Mouse (Mus musculus) CH12.LX (cell line): ENCODE measurements around the gene Taf4. TPM values are rescaled to one million over a fixed set of nuclear protein-coding genes. Genes with fewer than 3 reads are reported as not detected.

ENCODE experiments used
- DNase-seq: peaks from one replicate; pipeline ENCODE4 v3.0.0-alpha.2; 2013; ENCODE audit errors: extremely low read depth
- H3K27ac ChIP-seq: 2 replicates; pipeline ENCODE4 v1.5.1; 2012; ENCODE audit warnings: low read depth, mild to moderate bottlenecking, control low read depth, moderate library complexity; ENCODE audit not compliant: insufficient read depth
- H3K27me3 ChIP-seq: replicated peaks from 2 replicates; pipeline ENCODE3; 2012; ENCODE audit warnings: inconsistent platforms
- H3K36me3 ChIP-seq, 2 experiments: replicated peaks in 1 of 2; 2 replicates each; pipeline versions ENCODE3 to v1.6.1; 2012; ENCODE audit warnings: inconsistent platforms in 1 of 2, low read length in 1 of 2, mild to moderate bottlenecking in 1 of 2, mixed read lengths in 1 of 2, moderate library complexity in 1 of 2; ENCODE audit not compliant: control insufficient read depth in 1 of 2, insufficient read depth in 1 of 2
- H3K4me1 ChIP-seq, 2 experiments: 2 replicates each; pipeline ENCODE4 v1.6.1; 2012; ENCODE audit warnings: inconsistent platforms in 1 of 2, moderate library complexity in 1 of 2; ENCODE audit not compliant: insufficient read depth in 2 of 2, control insufficient read depth in 1 of 2
- H3K4me2 ChIP-seq: 2 replicates; pipeline ENCODE4 v1.6.1; 2012; ENCODE audit warnings: low read depth, mild to moderate bottlenecking, control low read depth; ENCODE audit not compliant: poor library complexity, insufficient read depth, severe bottlenecking
- H3K4me3 ChIP-seq, 3 experiments: fragments of 150-350 bp in 1 of 3; sonication (generic) in 1 of 3; replicated peaks in 1 of 3; 2 replicates each; pipeline versions ENCODE3 to v1.5.1; 2011 to 2012; ENCODE audit warnings: low read depth in 2 of 3, low read length in 2 of 3, mild to moderate bottlenecking in 2 of 3, moderate library complexity in 2 of 3, control low read depth in 1 of 3, improper control_type of control experiment in 1 of 3, inconsistent platforms in 1 of 3, mixed read lengths in 1 of 3; ENCODE audit not compliant: poor library complexity in 1 of 3
- H3K79me2 ChIP-seq: replicated peaks from 2 replicates; pipeline ENCODE4 v1.6.1; 2012; ENCODE audit warnings: mild to moderate bottlenecking, moderate library complexity; ENCODE audit not compliant: control insufficient read depth, poor library complexity, insufficient read depth, severe bottlenecking; ENCODE audit errors: extremely low read depth
- H3K9ac ChIP-seq: 2 replicates; pipeline ENCODE4 v1.6.1; 2012; ENCODE audit warnings: low read depth, mild to moderate bottlenecking, control low read depth, moderate library complexity; ENCODE audit not compliant: insufficient read depth
- H3K9me3 ChIP-seq: replicated peaks from 2 replicates; pipeline ENCODE3; 2012; ENCODE audit warnings: low read length, inconsistent platforms, mixed read lengths
- BHLHE40 ChIP-seq: IDR thresholded peaks from 2 replicates; pipeline ENCODE4 v1.6.1; 2011; ENCODE audit warnings: mild to moderate bottlenecking, low read depth, low read length, improper control_type of control experiment
- CHD1 ChIP-seq: IDR thresholded peaks from 2 replicates; pipeline ENCODE4 v1.6.1; 2012; ENCODE audit warnings: low read depth, low read length, improper control_type of control experiment, inconsistent platforms
- CHD2 ChIP-seq: IDR thresholded peaks from 2 replicates; pipeline ENCODE4 v1.6.1; 2011; ENCODE audit warnings: low read length, improper control_type of control experiment
- E2F4 ChIP-seq: IDR thresholded peaks from 2 replicates; pipeline ENCODE4 v1.6.1; 2011; ENCODE audit warnings: low read depth, low read length, improper control_type of control experiment; ENCODE audit not compliant: insufficient replicate concordance
- ELF1 ChIP-seq: IDR thresholded peaks from 2 replicates; pipeline ENCODE4 v1.6.1; 2014; ENCODE audit warnings: low read depth, mild to moderate bottlenecking, inconsistent platforms, low read length, improper control_type of control experiment
- EP300 ChIP-seq: IDR thresholded peaks from 2 replicates; pipeline ENCODE4 v1.6.1; 2011; ENCODE audit warnings: low read length, improper control_type of control experiment
- ETS1 ChIP-seq: conservative IDR thresholded peaks from 2 replicates; pipeline ENCODE4 v1.6.1; 2012; ENCODE audit warnings: low read depth, mild to moderate bottlenecking, inconsistent platforms, low read length, improper control_type of control experiment, moderate library complexity
- GABPA ChIP-seq: IDR thresholded peaks from 2 replicates; pipeline ENCODE4 v1.6.1; 2012; ENCODE audit warnings: low read depth, low read length, improper control_type of control experiment, inconsistent platforms; ENCODE audit not compliant: insufficient replicate concordance
- HCFC1 ChIP-seq: IDR thresholded peaks from 2 replicates; pipeline ENCODE4 v1.6.1; 2012; ENCODE audit warnings: low read depth, mild to moderate bottlenecking, inconsistent platforms, low read length, improper control_type of control experiment
- IRF4 ChIP-seq: IDR thresholded peaks from 2 replicates; pipeline ENCODE4 v1.6.1; 2014; ENCODE audit warnings: low read depth, mild to moderate bottlenecking, inconsistent platforms, low read length, improper control_type of control experiment
- JUN ChIP-seq: IDR thresholded peaks from 2 replicates; pipeline ENCODE4 v1.6.1; 2011; ENCODE audit warnings: low read depth, mild to moderate bottlenecking, low read length, improper control_type of control experiment, moderate library complexity; ENCODE audit not compliant: insufficient read depth
- JUND ChIP-seq: conservative IDR thresholded peaks from 2 replicates; pipeline ENCODE4 v1.6.1; 2011; ENCODE audit warnings: low read depth, low read length, improper control_type of control experiment
- KAT2A ChIP-seq: IDR thresholded peaks from 2 replicates; pipeline ENCODE4 v1.6.1; 2012; ENCODE audit warnings: low read length, improper control_type of control experiment, inconsistent platforms; ENCODE audit not compliant: insufficient replicate concordance
- MAFK ChIP-seq: IDR thresholded peaks from 2 replicates; pipeline ENCODE4 v1.6.1; 2011; ENCODE audit warnings: low read length, improper control_type of control experiment; ENCODE audit not compliant: insufficient replicate concordance
- MAX ChIP-seq: IDR thresholded peaks from 2 replicates; pipeline ENCODE4 v1.6.1; 2011; ENCODE audit warnings: low read length, improper control_type of control experiment
- MAZ ChIP-seq: IDR thresholded peaks from 2 replicates; pipeline ENCODE4 v1.6.1; 2012; ENCODE audit warnings: low read depth, mild to moderate bottlenecking, inconsistent platforms, low read length, improper control_type of control experiment, moderate library complexity
- MEF2A ChIP-seq: IDR thresholded peaks from 2 replicates; pipeline ENCODE4 v1.6.1; 2014; ENCODE audit warnings: low read depth, mild to moderate bottlenecking, inconsistent platforms, low read length, improper control_type of control experiment, borderline replicate concordance
- MXI1 ChIP-seq: IDR thresholded peaks from 2 replicates; pipeline ENCODE4 v1.6.1; 2011; ENCODE audit warnings: mild to moderate bottlenecking, low read depth, low read length, improper control_type of control experiment
- MYC ChIP-seq: IDR thresholded peaks from 2 replicates; pipeline ENCODE4 v1.6.1; 2011; ENCODE audit warnings: low read depth, mild to moderate bottlenecking, improper control_type of control experiment, low read length
- NELFE ChIP-seq: IDR thresholded peaks from 2 replicates; pipeline ENCODE4 v1.6.1; 2011; ENCODE audit warnings: low read depth, low read length, improper control_type of control experiment
- NRF1 ChIP-seq: IDR thresholded peaks from 2 replicates; pipeline ENCODE4 v1.6.1; 2014; ENCODE audit warnings: low read depth, mild to moderate bottlenecking, inconsistent platforms, low read length, improper control_type of control experiment, moderate library complexity
- PAX5 ChIP-seq: IDR thresholded peaks from 2 replicates; pipeline ENCODE4 v1.6.1; 2012; ENCODE audit warnings: low read length, inconsistent platforms, mixed read lengths
- POLR2A ChIP-seq: IDR thresholded peaks from 2 replicates; pipeline ENCODE4 v1.6.1; 2011; ENCODE audit warnings: low read depth, mild to moderate bottlenecking, improper control_type of control experiment, low read length
- POLR2AphosphoS2 ChIP-seq: IDR thresholded peaks from 2 replicates; pipeline ENCODE4 v1.6.1; 2011; ENCODE audit warnings: low read depth, low read length, improper control_type of control experiment
- RAD21 ChIP-seq: IDR thresholded peaks from 2 replicates; pipeline ENCODE4 v1.6.1; 2011; ENCODE audit warnings: low read depth, mild to moderate bottlenecking, low read length, improper control_type of control experiment, moderate library complexity
- RCOR1 ChIP-seq: conservative IDR thresholded peaks from 2 replicates; pipeline ENCODE4 v1.6.1; 2012; ENCODE audit warnings: low read depth, mild to moderate bottlenecking, inconsistent platforms, low read length, improper control_type of control experiment
- SMC3 ChIP-seq: IDR thresholded peaks from 2 replicates; pipeline ENCODE4 v1.6.1; 2011; ENCODE audit warnings: low read depth, low read length, improper control_type of control experiment
- TBP ChIP-seq: conservative IDR thresholded peaks from 2 replicates; pipeline ENCODE4 v1.6.1; 2011; ENCODE audit warnings: low read depth, low read length, improper control_type of control experiment
- TCF12 ChIP-seq: IDR thresholded peaks from 2 replicates; pipeline ENCODE4 v1.6.1; 2014; ENCODE audit warnings: low read depth, mild to moderate bottlenecking, inconsistent platforms, low read length, improper control_type of control experiment
- UBTF ChIP-seq: IDR thresholded peaks from 2 replicates; pipeline ENCODE4 v1.6.1; 2012; ENCODE audit warnings: low read depth, mild to moderate bottlenecking, inconsistent platforms, low read length, improper control_type of control experiment, moderate library complexity
- USF1 ChIP-seq: IDR thresholded peaks from 2 replicates; pipeline ENCODE4 v1.6.1; 2014; ENCODE audit warnings: low read depth, mild to moderate bottlenecking, inconsistent platforms, low read length, improper control_type of control experiment
- USF2 ChIP-seq: conservative IDR thresholded peaks from 2 replicates; pipeline ENCODE4 v1.6.1; 2011; ENCODE audit warnings: low read depth, low read length, improper control_type of control experiment
- ZC3H11A ChIP-seq: IDR thresholded peaks from 2 replicates; pipeline ENCODE4 v1.6.1; 2012; ENCODE audit warnings: low read depth, mild to moderate bottlenecking, inconsistent platforms, low read length, improper control_type of control experiment
- ZKSCAN1 ChIP-seq: IDR thresholded peaks from 2 replicates; pipeline ENCODE4 v1.6.1; 2012; ENCODE audit warnings: low read depth, inconsistent platforms, low read length, improper control_type of control experiment, borderline replicate concordance
- ZMIZ1 ChIP-seq: IDR thresholded peaks from 2 replicates; pipeline ENCODE4 v1.6.1; 2012; ENCODE audit warnings: low read depth, mild to moderate bottlenecking, inconsistent platforms, low read length, improper control_type of control experiment
- ZNF384 ChIP-seq: IDR thresholded peaks from 2 replicates; pipeline ENCODE4 v1.6.1; 2012; ENCODE audit warnings: low read depth, low read length, improper control_type of control experiment, inconsistent platforms
- dilution Hi-C: fragments of 300-500 bp; cut with MboI; formaldehyde crosslinking; loops from 2 replicates; pipeline ENCODE4 v1.14.3; 2020; ENCODE audit warnings: low sequenced_read_pairs; ENCODE audit not compliant: extremely low pct_unique_long_range_greater_than_20kb, extremely low pct_ligation_motif_present
- in situ Hi-C: fragments of 300-500 bp; cut with MboI; formaldehyde crosslinking; loops from 3 replicates; pipeline ENCODE4 v1.14.3; 2019; ENCODE audit warnings: low sequenced_read_pairs, low pct_ligation_motif_present, low pct_unique_long_range_greater_than_20kb, mixed read lengths
- polyA plus RNA-seq: library from polyadenylated mRNA; unstranded; fragments of >175 nt; gene quantifications from 2 replicates; pipeline ENCODE4 v1.2.1, GENCODE M21; 2012; ENCODE audit warnings: low read depth; ENCODE audit not compliant: insufficient read length
- total RNA-seq, 2 experiments: library from RNA; depleted of rRNA; stranded (reverse); fragments of 300-350 nt in 1 of 2; fragments of >200 nt in 1 of 2; gene quantifications; 2 replicates each; pipeline ENCODE4 v1.2.3; 2012 to 2014

Taf4 gene
- total and polyA plus RNA-seq, 3 experiments, result 3.0 to 14.5 (median 5.5) TPM

DNA sequence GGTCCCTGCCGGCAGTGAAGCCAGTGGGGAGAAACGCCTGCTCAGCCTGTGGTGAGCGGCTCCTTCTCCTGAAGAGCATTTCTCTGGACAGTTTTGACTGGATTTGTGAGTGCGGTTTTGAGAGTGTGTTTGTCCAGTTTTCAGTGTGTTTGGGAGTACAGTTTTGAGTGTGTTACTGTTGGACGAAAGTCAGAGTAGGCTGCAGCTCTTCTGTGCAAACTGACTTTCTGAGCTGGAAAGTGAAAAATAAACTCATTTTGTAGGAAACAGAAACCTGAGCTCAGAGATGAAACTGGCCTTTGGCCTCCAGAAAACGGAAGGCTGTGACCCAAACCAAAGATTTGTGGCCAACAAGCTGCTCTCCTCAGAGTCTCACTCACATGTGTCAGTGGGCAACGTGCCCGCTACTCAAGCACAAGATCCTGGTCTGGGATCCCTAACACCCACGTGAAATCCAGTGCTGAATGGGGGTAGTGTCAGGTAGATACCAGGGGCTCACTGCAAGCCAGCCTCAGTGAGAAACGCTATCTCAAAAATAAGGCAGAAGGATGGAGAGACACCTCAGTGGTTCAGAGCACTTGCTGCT is 10.1 kb upstream of the Taf4 start (continued):
- TF ChIP-seq MEF2A (no peak), EP300 (peak; percentile 73), MAZ (no peak), HCFC1 (no peak), KAT2A (no peak), BHLHE40 (peak; percentile 80)

DNA sequence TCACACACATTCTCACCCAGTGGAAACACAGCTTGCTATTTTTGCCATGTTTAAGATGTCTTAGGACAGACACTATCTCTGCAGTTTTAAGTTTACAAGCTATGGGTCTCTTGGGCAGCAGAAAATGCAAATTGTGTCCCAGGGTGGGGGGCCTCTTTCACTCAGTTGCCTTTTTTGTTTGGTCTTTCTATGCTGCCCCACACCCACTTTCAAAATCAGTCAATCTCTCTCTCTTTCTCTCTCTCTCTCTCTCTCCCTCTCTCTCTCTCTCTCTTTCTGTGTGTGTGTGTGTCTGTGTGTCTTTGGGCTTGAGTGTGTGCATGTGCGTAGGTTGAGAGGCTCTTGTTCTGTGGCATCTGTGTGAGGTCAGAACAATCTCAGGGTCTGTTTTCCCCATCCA is 9.2 kb upstream of the Taf4 start:
- H3K4me3 ChIP-seq, result no peak overlapping the region
- peak overlapping the region; percentile 25 for H3K4me2 ChIP-seq
- H3K9me3 ChIP-seq, result no peaks in the 10 kb centered on the region
- in situ Hi-C loops, result no loop called here
- H3K36me3 ChIP-seq, result peaks cover 0 to 3% of the 10 kb centered on the region in 2 experiments
- dilution Hi-C loops, result no loop called here
- peaks cover 27 to 32% of the 10 kb centered on the region in 2 experiments for H3K4me1 ChIP-seq
- no peaks in the 10 kb centered on the region for H3K79me2 ChIP-seq
- H3K9ac ChIP-seq, result no peak overlapping the region
- no peak for DNase-seq
- no peaks in the 10 kb centered on the region for H3K27me3 ChIP-seq
- peak overlapping the region; percentile 13; the same call in 1 of the 2 replicates for H3K27ac ChIP-seq
- TF ChIP-seq RCOR1 (no peak), ZMIZ1 (no peak), RAD21 (no peak), USF1 (no peak), POLR2AphosphoS2 (no peak), CHD2 (peak; percentile 63), MEF2A (peak; percentile 49; the same call in 1 of the 2 replicates), HCFC1 (no peak), USF2 (no peak), MXI1 (no peak), POLR2A (no peak), BHLHE40 (peak; percentile 51; the same call in 1 of the 2 replicates), JUN (peak; percentile 41; the same call in 1 of the 2 replicates), MYC (no peak), CHD1 (no peak), ZNF384 (no peak), JUND (peak; percentile 75), GABPA (no peak), IRF4 (peak; percentile 90), MAX (no peak), PAX5 (no peak), E2F4 (no peak), UBTF (no peak), ZKSCAN1 (no peak), NRF1 (no peak), ZC3H11A (no peak), SMC3 (no peak), MAZ (peak; percentile 67), NELFE (no peak), ETS1 (no peak), TCF12 (0 out of 2 replicates have a peak, but pooled peaks have one; percentile 38), ELF1 (no peak), EP300 (peak; percentile 52; the same call in 1 of the 2 replicates), TBP (no peak), KAT2A (no peak), MAFK (no peak)
